Mouse (Mus musculus): ENCODE results near the gene Rsph10b. TPM values are rescaled to one million over a fixed set of nuclear protein-coding genes. Genes with fewer than 3 reads are reported as not detected.
"Not testable (repeated sequence)": the region's sequence is repeated elsewhere in the genome, so short reads cannot be mapped to it uniquely, and the experiment has no call there.

Rsph10b gene
- total RNA-seq, 1 experiment from 2014 or later: 4.9 TPM

DNA sequence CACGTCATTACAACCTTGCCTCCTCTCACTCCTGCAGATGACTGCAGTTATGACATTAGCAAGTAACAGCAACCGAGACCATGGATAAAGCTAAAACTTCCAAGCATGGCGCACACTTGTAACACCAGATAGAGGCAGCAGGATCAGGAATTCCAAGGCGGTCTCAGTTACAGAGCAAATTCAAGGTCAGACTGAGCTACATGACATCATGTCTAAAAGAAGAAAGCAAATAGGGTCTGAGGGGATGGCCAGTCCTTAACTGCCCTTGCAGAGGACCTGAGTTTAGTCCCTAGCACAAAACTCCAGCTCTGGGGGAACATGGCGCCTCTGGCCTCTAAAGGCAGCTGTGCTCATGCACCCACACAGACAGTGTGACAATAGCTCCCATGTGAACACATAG is 61.0 kb downstream of the Rsph10b start:
- DNase-seq: no peak

DNA sequence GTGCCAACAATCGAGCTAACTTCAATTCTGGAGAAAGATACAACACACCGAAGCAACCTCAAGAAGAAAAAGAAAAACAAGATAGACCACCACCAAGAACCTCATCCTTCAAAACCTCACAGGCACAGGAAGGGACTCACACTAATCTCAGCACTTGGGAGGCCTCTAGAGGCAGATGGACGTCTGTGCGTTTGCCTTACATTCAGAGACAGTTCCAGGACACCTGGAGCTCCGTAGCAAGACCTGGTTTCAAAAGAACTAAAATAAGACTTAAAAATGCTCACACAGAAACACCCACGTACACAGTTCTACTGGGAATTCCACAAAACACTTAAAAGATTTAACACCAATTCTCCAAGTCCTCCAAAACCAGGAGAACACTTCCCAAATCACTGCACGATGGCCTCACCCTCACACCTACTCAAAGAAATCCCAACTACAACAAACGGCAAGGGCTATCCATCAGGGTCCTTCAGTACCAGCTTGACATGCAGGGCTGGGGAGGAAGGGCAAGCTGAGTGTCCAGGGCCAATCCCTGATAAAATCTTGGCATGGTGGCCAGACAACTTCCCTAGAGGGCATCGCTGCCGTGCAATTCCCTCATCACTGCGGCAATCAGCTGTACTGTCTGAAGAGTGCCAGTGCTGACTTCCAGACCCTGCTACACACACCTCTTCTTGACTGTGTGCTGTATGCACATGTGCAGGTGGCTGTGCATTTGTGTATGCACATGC is 62.0 kb downstream of the Rsph10b start:
- DNase-seq: no peak

DNA sequence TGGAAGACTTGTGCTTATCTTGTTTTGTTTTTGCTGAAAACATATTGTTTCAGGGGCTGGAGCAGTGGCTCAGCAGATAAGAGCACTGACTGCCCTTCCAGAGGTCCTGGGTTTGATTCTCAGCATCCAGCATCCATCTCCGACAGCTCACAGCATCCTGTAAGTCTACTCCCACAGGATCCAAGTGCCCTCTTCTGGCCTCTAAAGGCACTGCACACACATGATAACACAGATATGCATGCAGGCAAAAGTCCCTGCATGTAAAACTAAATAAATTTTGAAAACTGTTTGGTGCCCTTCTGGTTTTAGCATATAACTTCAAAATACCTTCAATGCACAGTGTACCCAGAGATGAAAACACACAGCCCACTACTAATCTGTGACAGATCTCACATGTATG is 66.6 kb downstream of the Rsph10b start:
- DNase-seq: no peak

DNA sequence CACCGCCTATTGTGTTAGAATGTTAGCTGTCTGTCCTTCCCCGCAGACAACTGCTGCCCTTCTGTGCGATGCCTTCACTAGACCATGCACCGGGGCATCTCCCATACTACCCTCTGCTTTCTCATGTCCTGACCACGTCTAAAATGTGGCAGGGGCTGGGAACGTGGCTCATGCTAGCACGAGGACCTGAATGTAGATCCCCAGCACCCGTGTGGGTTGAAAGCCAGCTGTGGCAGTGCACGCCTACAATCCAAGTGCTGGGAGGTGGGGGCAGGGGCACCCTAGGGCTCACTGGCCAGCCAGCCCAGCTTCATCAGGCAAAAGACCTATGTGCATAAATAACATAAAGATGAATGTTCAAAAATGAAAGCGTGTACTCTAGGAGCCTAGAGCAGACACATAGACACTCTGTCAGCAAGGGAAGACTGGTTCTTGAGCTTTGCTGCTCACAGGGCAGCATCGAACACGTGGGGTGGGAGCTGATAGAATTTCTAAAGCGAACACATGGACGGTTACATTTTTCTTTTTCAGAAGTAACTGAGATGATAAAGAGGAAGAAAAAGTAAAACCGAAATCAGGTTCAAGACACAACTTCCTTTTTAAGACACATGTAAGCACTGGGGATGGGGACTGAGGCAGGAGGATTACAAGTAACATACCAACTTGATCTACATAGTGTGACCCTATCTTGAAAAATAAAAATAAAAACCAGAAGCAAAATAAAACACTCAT is 69.8 kb downstream of the Rsph10b start:
- no peak for DNase-seq

DNA sequence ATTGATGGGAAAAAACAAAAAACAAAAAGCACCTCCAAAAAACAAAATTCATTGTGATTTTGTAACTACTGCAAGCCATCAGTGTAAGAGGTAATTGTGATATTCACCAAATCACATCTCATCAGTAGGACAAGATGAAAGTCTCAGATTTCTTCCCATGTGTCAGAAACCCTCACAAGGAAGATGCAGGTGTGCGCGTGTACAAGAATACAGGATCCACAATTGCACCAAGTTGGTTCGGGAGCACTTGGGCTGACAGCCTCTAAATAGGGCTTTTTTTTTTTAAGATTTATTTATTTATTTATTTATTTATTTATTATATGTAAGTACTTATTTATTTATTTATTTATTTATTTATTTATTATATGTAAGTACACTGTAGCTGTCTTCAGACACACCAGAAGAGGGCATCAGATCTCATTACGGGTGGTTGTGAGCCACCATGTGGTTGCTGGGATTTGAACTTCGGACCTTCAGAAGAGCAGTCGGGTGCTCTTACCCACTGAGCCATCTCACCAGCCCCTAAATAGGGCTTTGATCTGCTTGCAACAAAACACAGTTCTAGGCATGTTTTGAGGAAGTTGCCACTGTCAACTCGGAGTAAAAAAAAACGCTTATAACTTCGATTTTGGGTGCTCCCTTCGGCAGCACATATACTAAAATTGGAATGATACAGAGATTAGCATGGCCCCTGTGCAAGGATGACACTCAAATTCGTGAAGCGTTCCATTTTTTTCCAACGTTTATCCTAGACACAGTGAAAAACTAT is 80.7 kb downstream of the Rsph10b start:
- not testable (repeated sequence) for DNase-seq

DNA sequence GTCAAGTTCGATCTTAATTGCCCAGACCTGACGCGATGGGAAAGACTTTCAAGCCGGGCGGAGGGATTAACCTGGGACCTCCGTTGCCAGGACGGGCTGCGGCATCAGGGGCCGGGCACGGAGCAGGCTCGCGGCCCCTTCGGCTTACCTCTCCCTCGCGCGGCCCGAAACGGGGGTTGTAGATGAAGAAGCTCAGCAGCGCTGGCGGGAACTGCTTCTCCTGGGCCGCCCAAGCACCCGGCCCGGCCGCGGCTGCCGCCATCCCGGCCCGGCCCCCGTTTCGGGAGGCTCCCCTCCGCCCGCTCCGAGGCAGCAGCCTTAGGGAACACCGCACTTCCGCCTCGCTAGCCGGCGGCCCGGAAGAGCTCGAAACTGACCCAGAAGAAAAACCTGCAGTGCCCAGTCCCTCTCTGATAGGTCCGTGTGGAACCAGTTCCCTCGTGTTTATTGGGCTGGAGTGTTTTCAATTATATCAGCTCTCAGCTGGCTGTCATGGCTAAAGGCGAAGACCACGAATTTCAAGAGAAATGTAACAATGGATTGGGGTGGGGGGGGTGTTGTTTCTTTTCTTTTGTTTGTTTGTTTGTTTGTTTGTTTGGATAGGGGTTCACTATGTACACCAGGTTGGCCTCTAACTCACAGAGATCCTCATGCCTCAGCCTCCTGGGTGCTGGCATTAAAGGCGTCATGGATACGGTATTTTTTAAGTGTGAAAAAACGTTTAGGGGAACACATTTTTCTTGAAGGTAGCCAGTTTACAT is 81.9 kb downstream of the Rsph10b start, which contains the start of gene Ccz1:
Gene Ccz1 (minus strand): TSS at position 327 of the 761 bp plus-strand sequence.
- peak; percentile 77 for DNase-seq

DNA sequence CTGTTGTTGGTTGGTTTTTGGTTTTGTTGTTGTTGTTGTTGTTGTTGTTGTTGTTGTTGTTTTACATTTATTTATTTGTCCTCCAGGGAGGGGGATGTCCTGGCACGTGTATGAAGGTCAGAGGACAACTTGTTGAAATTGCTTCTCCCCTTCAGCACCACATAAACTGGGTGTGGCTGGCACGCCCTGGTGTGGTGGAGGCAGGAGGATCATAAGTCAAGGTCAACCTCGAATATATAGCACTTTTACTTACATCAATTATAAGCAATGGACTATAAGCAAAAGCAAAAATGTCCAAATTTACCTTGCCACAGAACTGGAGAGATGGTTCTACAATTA is 82.4 kb downstream of the Rsph10b start:
- DNase-seq: no peak

DNA sequence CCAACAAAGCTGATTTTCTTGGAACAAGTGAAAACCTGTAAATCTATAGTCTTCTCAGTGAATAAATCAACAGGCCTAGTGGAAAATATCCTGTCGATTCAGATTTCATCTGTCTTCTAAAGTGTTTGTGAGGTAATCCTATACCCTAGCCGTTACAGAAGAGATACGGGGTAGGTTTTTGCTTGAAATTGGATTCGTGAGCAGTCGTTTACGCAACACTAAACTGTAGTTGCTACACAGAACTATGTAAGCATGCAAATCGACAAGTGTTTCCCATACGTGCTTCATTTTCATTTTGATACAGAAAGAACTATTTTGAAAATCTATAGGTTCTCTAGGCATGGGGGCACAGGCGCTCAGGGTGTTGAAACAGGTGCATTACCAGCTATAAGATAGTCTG is 83.0 kb downstream of the Rsph10b start:
- no peak for DNase-seq

DNA sequence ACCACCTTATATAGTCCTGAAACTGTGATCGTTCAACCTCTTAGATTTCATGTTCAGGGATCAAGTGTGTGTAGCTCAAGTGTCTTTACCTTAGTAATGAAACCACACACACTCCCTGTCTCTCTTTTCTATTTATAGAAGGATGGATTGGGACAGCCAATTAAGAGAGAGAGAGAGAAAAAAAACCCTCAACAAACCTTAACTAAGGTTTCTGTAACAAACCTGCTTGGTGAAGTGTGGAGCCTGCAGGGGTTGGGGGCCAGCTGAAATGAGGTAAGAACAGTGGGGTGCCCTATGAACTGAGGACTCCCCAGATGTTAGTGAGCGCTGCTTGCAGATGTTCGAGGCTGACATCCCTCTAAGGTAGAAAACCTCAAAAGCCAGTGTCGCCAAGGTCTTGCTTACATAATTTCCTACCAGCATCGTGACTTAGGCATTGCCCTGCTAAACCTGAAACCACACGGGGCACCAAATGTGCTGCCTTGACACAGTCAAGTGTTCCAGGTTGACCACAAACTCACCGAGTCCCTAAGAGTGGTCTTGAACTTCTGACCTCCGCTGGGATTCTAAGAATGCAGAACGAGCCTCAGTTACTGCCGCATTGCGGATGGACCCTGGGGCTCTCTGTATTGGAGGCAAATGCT is 93.9 kb downstream of the Rsph10b start, which contains the start of gene Ocm:
Gene Ocm (minus strand): TSS at position 51 of the 644 bp plus-strand sequence.
- DNase-seq: no peak

DNA sequence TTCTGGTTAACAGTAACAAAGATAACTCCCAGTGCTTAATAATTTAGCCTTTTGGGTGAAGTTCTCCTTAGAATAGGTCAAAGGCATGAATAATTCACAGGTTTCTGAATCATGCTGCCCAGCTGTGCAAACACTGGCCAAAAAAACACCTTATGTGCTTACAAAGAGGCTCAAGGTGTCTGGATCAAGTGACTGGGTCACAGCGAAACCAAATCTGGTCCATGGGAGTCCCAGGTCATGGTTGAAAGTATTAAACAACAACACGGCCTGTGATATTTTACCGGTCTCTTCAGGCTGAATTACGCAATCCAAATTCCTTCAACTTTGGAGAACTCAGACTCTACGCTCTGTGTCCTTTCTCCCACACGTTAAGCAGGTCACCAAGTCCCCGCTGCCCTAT is 99.7 kb downstream of the Rsph10b start:
- DNase-seq: no peak

DNA sequence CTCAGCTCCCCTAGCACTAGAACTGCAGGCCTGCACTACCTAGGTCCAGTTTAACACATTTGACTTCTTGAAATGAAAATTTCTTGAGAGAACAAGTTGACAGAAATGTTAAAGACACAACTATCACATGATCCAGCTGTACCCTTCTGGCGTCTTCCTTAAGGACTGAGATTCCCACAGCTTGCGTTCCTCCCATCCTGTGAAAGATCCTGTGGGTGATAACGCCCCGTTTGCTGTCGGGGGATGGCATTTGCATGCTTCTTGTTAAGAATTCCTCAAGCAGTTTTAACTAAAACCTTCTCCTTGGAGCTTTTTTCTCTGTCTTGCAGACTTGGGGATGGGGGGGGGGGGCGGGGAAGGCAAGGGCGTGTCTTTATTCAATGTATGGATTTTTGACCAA is 101.7 kb downstream of the Rsph10b start:
- DNase-seq: no peak

Other genes with a start within 250 kb of the Rsph10b start
- 14.7 and 17.9 TPM in 2 replicates for gene Usp42, start 200.8 kb upstream of the Rsph10b start, total RNA-seq (2021)
- gene Eif2ak1, start 115.2 kb upstream of the Rsph10b start, total RNA-seq (2021): 32.2 and 42.0 TPM in 2 replicates
- gene Ankrd61, start 35.4 kb upstream of the Rsph10b start, total RNA-seq (2021): 0.21 TPM in 1 of 2 replicates, not detected in the other
- gene Aimp2, start 23.2 kb upstream of the Rsph10b start, total RNA-seq (2021): 38.3 and 44.5 TPM in 2 replicates
- 9.4 and 11.0 TPM in 2 replicates for gene Pms2, start 23.1 kb upstream of the Rsph10b start, total RNA-seq (2021)
- 1.8 TPM in 1 of 2 replicates, not detected in the other for gene Gm42421, start 4.9 kb upstream of the Rsph10b start, total RNA-seq (2021)
- 61.5 and 66.8 TPM in 2 replicates for gene Ccz1, start 81.8 kb downstream of the Rsph10b start, total RNA-seq (2021)
- gene Ocm, start 93.6 kb downstream of the Rsph10b start, total RNA-seq (2021): not detected in 2 replicates
- 32.9 and 34.8 TPM in 2 replicates for gene Lmtk2, start 167.4 kb downstream of the Rsph10b start, total RNA-seq (2021)